ENCODE assay signal across 9 mouse cellular contexts in genomic region chr19:5965280-5965679, GRCm38 (mm10). TPM values are rescaled to one million over a fixed set of nuclear protein-coding genes. Genes with fewer than 3 reads are reported as not detected.
DNase-seq lines count a peak whose midpoint lies in the region; ATAC-seq and TF ChIP-seq lines count a peak whose summit lies in the region.
"Had no signal": no experiment of that assay in that cellular context is flagged by ENCODE, and none has a peak within 500 bp of the region (broad histone marks: within the 10 kb centered on the region; RNA-seq: fewer than 3 reads in every experiment).

No protein-coding gene starts in this region.

- ATAC-seq in kidney, embryonic 16.5 days (ENCODE audit: low FRiP score, low TSS enrichment): peak; percentile 40
- no peak for ATAC-seq in liver, embryonic 14.5 days (ENCODE audit: insufficient read depth)

- H3K4me3 ChIP-seq in kidney, embryonic 16.5 days (ENCODE audit: low read length): no peak overlapping the region
- H3K4me3 ChIP-seq in liver, embryonic 14.5 days (ENCODE audit: insufficient read depth in 1 of 2, low read depth in 2 of 2, low read length in 2 of 2): no peak overlapping the region

- H3K9ac ChIP-seq in kidney, embryonic 16.5 days (replicated peaks; ENCODE audit: low read length): 0 out of 2 replicates have a peak overlapping the region, but pooled peaks have one; percentile 24
- no peak overlapping the region; the same call in 1 of the 2 replicates for H3K9ac ChIP-seq in liver, embryonic 14.5 days (replicated peaks)

- H3K4me2 ChIP-seq in kidney, embryonic 16.5 days (replicated peaks; ENCODE audit: low read depth, low read length): no peak overlapping the region
- H3K4me2 ChIP-seq in liver, embryonic 14.5 days (ENCODE audit: low read depth): peak overlapping the region; percentile 99

- TF ChIP-seq EP300 in liver, embryonic 14.5 days (IDR thresholded peaks at IDR 0.05; ENCODE audit: low read depth): peak; percentile 17; the same call in 1 of the 2 replicates

- H3K4me1 ChIP-seq in kidney, embryonic 16.5 days (ENCODE audit: insufficient read depth, low read length): peaks cover 20% of the 10 kb centered on the region
- H3K4me1 ChIP-seq in liver, embryonic 14.5 days (replicated peaks; ENCODE audit: control insufficient read depth in 2 of 2, insufficient read depth in 2 of 2, low read length in 1 of 2): peaks cover 46 to 54% of the 10 kb centered on the region in 2 experiments

- 0 out of 2 replicates have a peak overlapping the region, but pooled peaks have one; percentile 27 for H3K27ac ChIP-seq in kidney, embryonic 16.5 days (ENCODE audit: low read length)
- peak overlapping the region; percentile 94 for H3K27ac ChIP-seq in liver, embryonic 14.5 days
- H3K27ac ChIP-seq: lung, embryonic 15.5 days had no signal

- no peaks in the 10 kb centered on the region for H3K27me3 ChIP-seq in kidney, embryonic 16.5 days (ENCODE audit: insufficient read depth, low read length)
- H3K27me3 ChIP-seq in liver, embryonic 14.5 days (ENCODE audit: control insufficient read depth, insufficient read depth, low read length): no peaks in the 10 kb centered on the region
- H3K27me3 ChIP-seq: lung, embryonic 15.5 days had no signal

- no peaks in the 10 kb centered on the region for H3K9me3 ChIP-seq in kidney, embryonic 16.5 days (ENCODE audit: low read length)
- no peaks in the 10 kb centered on the region for H3K9me3 ChIP-seq in liver, embryonic 14.5 days (ENCODE audit: control insufficient read depth, low read length)
- H3K9me3 ChIP-seq: lung, embryonic 15.5 days had no signal

- intact Hi-C loops in gastrocnemius, postnatal 14 days (cut with DNase I; ENCODE audit: low total_unique reads): loop anchor here (10.0 kb wide), 1 partner anchor 160 kb away; the partner anchor contains the start of gene Snx15

- WGBS in kidney, embryonic 16.5 days: 10% methylated on average over 4 of the region's 4 CpGs
- 4% methylated on average over 4 of the region's 4 CpGs for WGBS in liver, embryonic 14.5 days (ENCODE audit: insufficient replicate concordance)

- TF ChIP-seq CTCF in liver, embryonic 14.5 days (IDR thresholded peaks at IDR 0.05; ENCODE audit: low read depth): peak; percentile 97

- peak; percentile 83 for DNase-seq in B cell, adult 2 months
- peak; percentile 82 for DNase-seq in MN1 (ENCODE audit: low spot score)
- DNase-seq in cerebellum, postnatal 25 days: peak; percentile 81 to 86
- peak; percentile 74 for DNase-seq in gastrocnemius, postnatal 14 days
- DNase-seq in liver, embryonic 14.5 days (ENCODE audit: low read depth in 3 of 3, low spot score in 3 of 3): peak; percentile 76 to 81 (median 79)
- DNase-seq in ovary, postnatal 14 days (ENCODE audit: low spot score): peak; percentile 59
- DNase-seq in thymus, postnatal 14 days: peak; percentile 82

- H3K36me3 ChIP-seq in kidney, embryonic 16.5 days (ENCODE audit: insufficient read depth, low read length): no peaks in the 10 kb centered on the region
- H3K36me3 ChIP-seq in liver, embryonic 14.5 days (replicated peaks; ENCODE audit: control insufficient read depth, insufficient read depth, low read depth): peaks cover 13% of the 10 kb centered on the region
- H3K36me3 ChIP-seq: lung, embryonic 15.5 days had no signal

RNA-seq across cellular contexts. Expression of gene Pola2, which starts 1.3 kb away (rescaled TPM):
- 10 to 100 TPM; 10.9 to 13.2 TPM for total RNA-seq in gastrocnemius, postnatal 14 days (2021)
- polyA plus RNA-seq in kidney, embryonic 16.5 days (2015; fragmentation: Nextera tagmentation; extraction: Ambion mirVana): 77.7 and 82.1 TPM in 2 replicates
- 60.9 and 66.4 TPM in 2 replicates for polyA plus RNA-seq in liver, embryonic 14.5 days (2012; rRNA removed)
- 63.0 and 68.1 TPM in 2 replicates for polyA plus RNA-seq in liver, embryonic 14.5 days (2014; fragmentation: Nextera tagmentation; extraction: Ambion mirVana)

RNA-seq across cellular contexts. Expression of gene Slc22a20, which starts 20.7 kb away (rescaled TPM):
- total RNA-seq in gastrocnemius, postnatal 14 days (2021): not detected
- not detected in 2 replicates for polyA plus RNA-seq in kidney, embryonic 16.5 days (2015; fragmentation: Nextera tagmentation; extraction: Ambion mirVana)
- not detected in 2 replicates for polyA plus RNA-seq in liver, embryonic 14.5 days (2012; rRNA removed)
- polyA plus RNA-seq in liver, embryonic 14.5 days (2014; fragmentation: Nextera tagmentation; extraction: Ambion mirVana): 0.08 TPM in 1 of 2 replicates, not detected in the other
- polyA plus RNA-seq: lung, embryonic 15.5 days had no signal

RNA-seq across cellular contexts. Expression of gene Cdc42ep2, which starts 40.7 kb away (rescaled TPM):
- 10 to 100 TPM; 14.4 to 18.3 TPM for total RNA-seq in gastrocnemius, postnatal 14 days (2021)
- 16.5 and 17.3 TPM in 2 replicates for polyA plus RNA-seq in kidney, embryonic 16.5 days (2015; fragmentation: Nextera tagmentation; extraction: Ambion mirVana)
- polyA plus RNA-seq in liver, embryonic 14.5 days (2012; rRNA removed): 2.2 and 2.3 TPM in 2 replicates
- polyA plus RNA-seq in liver, embryonic 14.5 days (2014; fragmentation: Nextera tagmentation; extraction: Ambion mirVana): 1.6 and 2.1 TPM in 2 replicates

RNA-seq across cellular contexts. Expression of gene Capn1, which starts 50.4 kb away (rescaled TPM):
- 10 to 100 TPM; 77.0 to 81.1 TPM for total RNA-seq in gastrocnemius, postnatal 14 days (2021)
- 11.1 and 11.9 TPM in 2 replicates for polyA plus RNA-seq in kidney, embryonic 16.5 days (2015; fragmentation: Nextera tagmentation; extraction: Ambion mirVana)
- polyA plus RNA-seq in liver, embryonic 14.5 days (2012; rRNA removed): 25.4 and 28.0 TPM in 2 replicates
- 25.6 and 28.7 TPM in 2 replicates for polyA plus RNA-seq in liver, embryonic 14.5 days (2014; fragmentation: Nextera tagmentation; extraction: Ambion mirVana)

RNA-seq across cellular contexts. Expression of gene Dpf2, which starts 52.5 kb away (rescaled TPM):
- total RNA-seq in gastrocnemius, postnatal 14 days (2021): 10 to 100 TPM; 71.9 to 78.2 TPM
- 185 and 188 TPM in 2 replicates for polyA plus RNA-seq in kidney, embryonic 16.5 days (2015; fragmentation: Nextera tagmentation; extraction: Ambion mirVana)
- 35.3 and 36.0 TPM in 2 replicates for polyA plus RNA-seq in liver, embryonic 14.5 days (2012; rRNA removed)
- 45.1 and 54.5 TPM in 2 replicates for polyA plus RNA-seq in liver, embryonic 14.5 days (2014; fragmentation: Nextera tagmentation; extraction: Ambion mirVana)
